Mouse (Mus musculus) kidney, embryonic 15.5 days (tissue): ENCODE measurements at regions not wholly inside any gene's neighbourhood (a gene's known extent, or its start where the extent isn't known, plus 50 kb on each side); places are given as distances from the start of the nearest gene placed in this dataset.
A peak's percentile ranks its signal among the peaks of the same experiment; 100 is the strongest.

Experiments used
- ATAC-seq: fragments of 200-750 bp; cut with Nextera tagmentation; replicated peaks from 2 replicates; pipeline ENCODE4 v1.8.0; 2017; ENCODE audit warnings: moderate TSS enrichment; ENCODE audit not compliant: low FRiP score
- H3K27ac ChIP-seq: fragments of 300-500 bp; sonication (generic); 2 replicates; pipeline ENCODE4 v1.5.1; 2015; ENCODE audit warnings: mild to moderate bottlenecking, inconsistent platforms
- H3K27me3 ChIP-seq: fragments of 300-500 bp; sonication (generic); 2 replicates; pipeline ENCODE4 v1.6.1; 2015; ENCODE audit warnings: inconsistent platforms
- H3K36me3 ChIP-seq: fragments of 300-500 bp; sonication (generic); 2 replicates; pipeline ENCODE4 v1.6.1; 2015; ENCODE audit warnings: inconsistent platforms
- H3K4me1 ChIP-seq: fragments of 300-500 bp; sonication (generic); 2 replicates; pipeline ENCODE4 v1.6.1; 2015; ENCODE audit warnings: inconsistent platforms
- H3K4me2 ChIP-seq: fragments of 300-500 bp; sonication (generic); 2 replicates; pipeline ENCODE4 v1.6.1; 2015; ENCODE audit warnings: moderate library complexity, mild to moderate bottlenecking, inconsistent platforms
- H3K4me3 ChIP-seq: fragments of 300-500 bp; sonication (generic); replicated peaks from 2 replicates; pipeline ENCODE4 v1.5.1; 2015; ENCODE audit warnings: mild to moderate bottlenecking, inconsistent platforms
- H3K9ac ChIP-seq: fragments of 300-500 bp; sonication (generic); 2 replicates; pipeline ENCODE4 v1.6.1; 2015; ENCODE audit warnings: mild to moderate bottlenecking, inconsistent platforms
- H3K9me3 ChIP-seq: fragments of 300-500 bp; sonication (generic); replicated peaks from 2 replicates; pipeline ENCODE4 v1.6.1; 2016; ENCODE audit warnings: inconsistent platforms
- WGBS: fragments of 180-500 bp; shearing (Covaris S2); methylation state at CpG from one replicate; pipeline ENCODE4 v1.1.7; 2015; ENCODE audit warnings: mixed read lengths; 5-methylcytosine and 5-hydroxymethylcytosine counted together

DNA sequence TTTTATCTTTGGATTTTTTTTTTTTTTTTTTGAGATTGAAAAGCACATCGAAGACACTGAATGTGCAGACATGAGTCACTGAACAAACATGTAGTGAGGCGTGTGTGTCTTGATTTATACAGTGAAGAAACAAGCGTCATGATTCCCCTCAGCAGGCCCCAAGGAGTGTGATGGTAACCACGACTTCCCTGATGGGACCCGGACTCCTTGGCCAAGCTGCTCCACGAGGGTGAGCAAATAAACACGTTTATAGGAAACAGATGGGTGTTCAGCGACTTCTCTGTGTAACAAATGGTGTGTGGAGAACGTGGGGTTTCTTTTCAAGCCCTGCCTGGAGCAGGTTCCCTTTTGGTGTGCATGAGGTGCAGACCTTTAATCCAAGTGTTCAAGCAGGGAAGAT, 228.9 kb upstream of the Elac2 start:
- no peak overlapping the region for H3K4me2 ChIP-seq
- no peaks in the 10 kb centered on the region for H3K27me3 ChIP-seq
- 25% methylated on average over 9 of the region's 9 CpGs for WGBS
- no peaks in the 10 kb centered on the region for H3K9me3 ChIP-seq
- ATAC-seq = no peak
- H3K27ac ChIP-seq = no peak overlapping the region
- H3K4me3 ChIP-seq = no peak overlapping the region
- no peak overlapping the region for H3K9ac ChIP-seq
- no peaks in the 10 kb centered on the region for H3K36me3 ChIP-seq
- no peaks in the 10 kb centered on the region for H3K4me1 ChIP-seq

DNA sequence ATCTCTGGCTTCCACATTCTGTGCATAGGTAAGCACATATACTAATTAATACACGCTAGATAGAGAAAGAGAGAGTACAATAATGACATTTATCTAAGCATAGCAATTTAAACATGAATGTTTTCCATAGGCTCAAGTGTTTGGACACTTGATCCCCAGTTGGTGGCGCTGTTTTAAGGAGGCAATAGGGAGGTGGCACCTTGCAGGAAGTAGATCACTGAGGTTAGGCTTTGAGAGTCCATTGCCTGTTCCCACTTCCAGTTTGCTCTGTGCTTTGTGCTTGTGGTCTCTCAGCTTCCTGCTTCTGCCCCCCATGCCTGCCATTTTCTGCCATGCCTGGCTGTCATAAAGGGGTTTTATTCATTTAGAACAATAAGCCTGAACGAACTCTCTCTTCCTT, 226.5 kb upstream of the Elac2 start:
- Histone ChIP-seq H3K9ac (no peak overlapping the region), H3K27ac (no peak overlapping the region), H3K36me3 (no peaks in the 10 kb centered on the region), H3K4me2 (no peak overlapping the region), H3K4me1 (no peaks in the 10 kb centered on the region), H3K4me3 (no peak overlapping the region), H3K9me3 (no peaks in the 10 kb centered on the region), H3K27me3 (no peaks in the 10 kb centered on the region)
- 61% methylated on average over 3 of the region's 3 CpGs for WGBS
- no peak for ATAC-seq

DNA sequence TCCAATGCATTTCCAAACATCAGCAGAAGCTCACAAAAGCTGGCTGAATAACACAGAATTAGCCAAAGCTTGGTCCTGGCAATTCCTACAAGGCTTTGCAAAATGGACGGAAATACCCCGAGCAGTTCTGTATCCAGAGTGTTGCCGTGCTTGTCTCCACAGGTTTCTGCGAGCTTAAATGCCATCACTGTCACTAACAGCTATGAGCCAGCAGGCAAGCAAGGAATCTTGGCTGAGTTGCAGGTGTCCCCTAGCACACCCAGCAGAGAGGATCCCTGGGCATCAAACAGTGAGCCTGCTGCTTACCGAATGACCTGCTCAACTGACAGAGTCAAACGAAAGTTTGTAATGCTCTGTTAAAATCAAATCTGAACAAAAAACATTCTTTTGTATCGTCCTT, 226.0 kb upstream of the Elac2 start:
- Histone ChIP-seq H3K9ac (no peak overlapping the region), H3K4me1 (no peaks in the 10 kb centered on the region), H3K9me3 (no peaks in the 10 kb centered on the region), H3K36me3 (no peaks in the 10 kb centered on the region), H3K27ac (no peak overlapping the region), H3K27me3 (no peaks in the 10 kb centered on the region), H3K4me3 (no peak overlapping the region), H3K4me2 (no peak overlapping the region)
- WGBS = 80% methylated on average over 7 of the region's 7 CpGs
- no peak for ATAC-seq

DNA sequence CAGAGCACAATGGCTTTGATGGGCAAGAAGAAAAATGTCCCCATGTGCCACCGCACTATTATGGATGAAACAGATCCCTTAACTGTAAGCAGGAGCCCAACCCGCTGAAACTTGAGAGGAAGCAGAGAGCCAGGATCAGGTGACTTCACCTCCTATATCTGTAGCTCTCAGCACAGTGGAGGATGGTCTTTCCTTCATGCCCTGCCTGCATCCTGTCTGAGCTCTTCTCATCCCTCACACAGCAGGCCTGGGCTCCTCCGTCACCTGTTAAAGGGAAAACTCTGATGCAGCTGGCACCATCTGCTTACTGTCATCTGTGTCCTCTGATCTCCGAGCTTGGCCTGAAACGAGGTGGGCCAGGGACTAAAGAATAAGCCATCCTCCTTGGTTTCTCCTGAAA, 224.8 kb upstream of the Elac2 start:
- H3K27me3 ChIP-seq = no peaks in the 10 kb centered on the region
- no peak overlapping the region for H3K4me2 ChIP-seq
- ATAC-seq = 0 out of 2 replicates have a peak, but pooled peaks have one; percentile 52
- no peaks in the 10 kb centered on the region for H3K9me3 ChIP-seq
- no peak overlapping the region for H3K27ac ChIP-seq
- WGBS = 44% methylated on average over 5 of the region's 5 CpGs
- no peak overlapping the region for H3K9ac ChIP-seq
- no peaks in the 10 kb centered on the region for H3K4me1 ChIP-seq
- no peaks in the 10 kb centered on the region for H3K36me3 ChIP-seq
- no peak overlapping the region for H3K4me3 ChIP-seq

DNA sequence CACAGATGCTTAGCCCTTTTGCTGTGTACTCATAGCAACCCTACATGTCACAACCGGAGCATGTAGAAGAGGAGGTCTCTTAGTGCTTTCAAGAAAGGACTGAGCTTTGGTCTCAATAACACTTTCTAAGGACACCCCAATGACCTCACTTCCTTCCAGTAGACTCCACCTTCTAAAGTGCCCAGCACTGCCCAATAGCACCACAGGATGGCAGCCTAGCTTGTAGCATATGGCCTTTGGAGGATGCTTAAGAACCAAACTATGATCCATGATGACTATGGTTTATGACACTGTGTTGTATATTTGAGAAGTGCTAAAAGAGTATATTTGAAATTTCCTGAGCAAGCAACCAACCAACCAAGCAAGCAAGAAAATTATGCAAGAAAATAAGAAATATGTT, 223.3 kb upstream of the Elac2 start:
- no peaks in the 10 kb centered on the region for H3K36me3 ChIP-seq

DNA sequence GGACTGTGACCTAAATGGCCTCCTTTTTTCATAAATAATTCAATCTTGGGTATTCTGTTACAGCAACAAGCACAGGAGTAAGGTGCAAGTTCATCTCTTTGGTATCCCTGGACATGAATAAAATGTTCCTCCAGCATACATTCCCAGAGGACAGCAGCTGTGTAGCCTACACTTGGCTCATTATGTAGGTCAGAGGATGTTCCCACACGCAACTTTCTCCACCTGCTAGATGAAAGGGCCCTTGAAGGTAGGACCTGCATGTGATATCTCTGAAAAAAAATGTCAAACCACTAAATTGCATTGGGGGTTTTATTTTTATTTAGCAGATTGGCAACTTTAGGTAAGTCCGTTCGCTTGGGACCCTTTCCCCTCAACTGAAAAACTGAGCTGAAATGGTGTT, 218.2 kb upstream of the Elac2 start:
- Histone ChIP-seq H3K4me3 (no peak overlapping the region), H3K27me3 (no peaks in the 10 kb centered on the region), H3K4me2 (no peak overlapping the region), H3K27ac (no peak overlapping the region), H3K4me1 (no peaks in the 10 kb centered on the region), H3K9ac (no peak overlapping the region), H3K9me3 (no peaks in the 10 kb centered on the region), H3K36me3 (no peaks in the 10 kb centered on the region)
- 89% methylated on average over 3 of the region's 3 CpGs for WGBS
- no peak for ATAC-seq

More for the DNA sequence above, 223.3 kb upstream of the Elac2 start:
- Histone ChIP-seq H3K27ac (no peak overlapping the region), H3K9ac (no peak overlapping the region), H3K4me1 (no peaks in the 10 kb centered on the region), H3K27me3 (no peaks in the 10 kb centered on the region), H3K4me3 (no peak overlapping the region), H3K4me2 (no peak overlapping the region), H3K9me3 (no peaks in the 10 kb centered on the region)
- 95% methylated on average over 1 of the region's 1 CpGs for WGBS
- ATAC-seq = no peak

DNA sequence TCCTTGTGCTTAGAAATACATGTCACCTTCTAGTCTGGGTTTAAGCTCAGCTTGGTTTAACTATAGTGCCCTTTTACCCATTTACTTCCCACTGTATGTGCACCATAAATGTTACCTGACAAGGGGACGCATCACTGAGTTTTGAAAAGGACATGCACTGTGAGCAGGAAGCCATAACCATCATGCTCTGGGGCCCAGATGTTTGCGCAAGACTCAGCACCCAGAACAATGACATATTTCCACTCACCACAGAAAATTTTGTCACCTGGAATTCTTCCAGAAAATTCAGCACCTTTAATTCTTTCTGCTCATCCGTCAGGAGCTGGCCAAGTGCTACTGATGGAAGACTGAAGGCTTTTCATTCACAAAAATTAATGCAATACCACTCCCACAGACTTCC, 216.1 kb upstream of the Elac2 start:
- H3K9ac ChIP-seq = no peak overlapping the region
- H3K4me1 ChIP-seq = no peaks in the 10 kb centered on the region
- H3K4me2 ChIP-seq = no peak overlapping the region
- H3K9me3 ChIP-seq = no peaks in the 10 kb centered on the region
- H3K27me3 ChIP-seq = no peaks in the 10 kb centered on the region
- H3K27ac ChIP-seq = no peak overlapping the region
- WGBS = 68% methylated on average over 3 of the region's 3 CpGs
- H3K4me3 ChIP-seq = no peak overlapping the region
- no peaks in the 10 kb centered on the region for H3K36me3 ChIP-seq
- no peak for ATAC-seq

DNA sequence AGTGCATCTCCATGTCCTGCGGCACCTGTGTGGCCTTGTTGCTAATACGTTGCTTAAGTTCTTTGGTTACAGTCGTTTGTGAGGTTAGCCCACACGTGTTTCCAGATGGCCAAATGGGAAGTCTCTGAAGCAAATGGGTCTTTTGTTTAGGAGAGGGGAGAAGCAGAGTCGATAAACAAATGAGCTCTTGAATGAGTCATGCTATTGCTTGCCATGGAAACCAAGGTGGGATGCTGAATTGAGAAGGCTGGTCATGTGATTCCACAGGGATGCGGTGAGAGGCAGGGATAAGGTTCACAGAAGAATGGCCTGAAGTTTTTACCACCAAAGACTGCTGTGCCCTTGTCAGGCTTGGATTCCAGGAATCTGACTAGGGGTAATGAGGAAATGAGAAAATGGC, 214.8 kb upstream of the Elac2 start:
- H3K4me3 ChIP-seq = no peak overlapping the region
- WGBS = 38% methylated on average over 6 of the region's 6 CpGs
- H3K4me2 ChIP-seq = no peak overlapping the region
- no peaks in the 10 kb centered on the region for H3K9me3 ChIP-seq
- H3K36me3 ChIP-seq = no peaks in the 10 kb centered on the region
- no peaks in the 10 kb centered on the region for H3K27me3 ChIP-seq
- H3K9ac ChIP-seq = no peak overlapping the region
- H3K4me1 ChIP-seq = no peaks in the 10 kb centered on the region
- no peak for ATAC-seq
- no peak overlapping the region for H3K27ac ChIP-seq

DNA sequence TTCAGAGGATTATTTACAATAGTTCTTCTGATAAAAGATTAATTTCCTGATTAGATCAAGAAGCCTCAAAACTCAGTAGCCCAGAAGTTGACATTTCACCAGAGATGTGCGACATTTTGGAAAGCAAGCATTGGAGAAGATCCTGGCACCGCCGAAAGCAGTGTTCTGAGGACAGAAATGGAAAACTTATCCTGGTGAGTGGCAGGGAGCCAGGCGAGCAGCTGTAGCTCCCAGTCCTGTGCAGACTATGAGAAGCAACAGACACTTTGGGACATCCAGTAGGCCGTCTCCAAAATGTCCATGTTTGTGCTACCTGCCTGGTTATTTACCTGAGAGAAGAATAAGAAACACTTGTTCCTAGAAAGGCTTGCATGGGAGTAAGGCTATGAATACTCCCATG, 202.1 kb upstream of the Elac2 start:
- no peak overlapping the region for H3K9ac ChIP-seq
- WGBS = 80% methylated on average over 5 of the region's 5 CpGs
- H3K36me3 ChIP-seq = no peaks in the 10 kb centered on the region
- H3K27ac ChIP-seq = no peak overlapping the region
- peaks cover 3% of the 10 kb centered on the region; the same call in 1 of the 2 replicates for H3K4me1 ChIP-seq
- H3K27me3 ChIP-seq = no peaks in the 10 kb centered on the region
- no peak for ATAC-seq
- H3K4me2 ChIP-seq = no peak overlapping the region
- H3K9me3 ChIP-seq = no peaks in the 10 kb centered on the region
- H3K4me3 ChIP-seq = no peak overlapping the region

DNA sequence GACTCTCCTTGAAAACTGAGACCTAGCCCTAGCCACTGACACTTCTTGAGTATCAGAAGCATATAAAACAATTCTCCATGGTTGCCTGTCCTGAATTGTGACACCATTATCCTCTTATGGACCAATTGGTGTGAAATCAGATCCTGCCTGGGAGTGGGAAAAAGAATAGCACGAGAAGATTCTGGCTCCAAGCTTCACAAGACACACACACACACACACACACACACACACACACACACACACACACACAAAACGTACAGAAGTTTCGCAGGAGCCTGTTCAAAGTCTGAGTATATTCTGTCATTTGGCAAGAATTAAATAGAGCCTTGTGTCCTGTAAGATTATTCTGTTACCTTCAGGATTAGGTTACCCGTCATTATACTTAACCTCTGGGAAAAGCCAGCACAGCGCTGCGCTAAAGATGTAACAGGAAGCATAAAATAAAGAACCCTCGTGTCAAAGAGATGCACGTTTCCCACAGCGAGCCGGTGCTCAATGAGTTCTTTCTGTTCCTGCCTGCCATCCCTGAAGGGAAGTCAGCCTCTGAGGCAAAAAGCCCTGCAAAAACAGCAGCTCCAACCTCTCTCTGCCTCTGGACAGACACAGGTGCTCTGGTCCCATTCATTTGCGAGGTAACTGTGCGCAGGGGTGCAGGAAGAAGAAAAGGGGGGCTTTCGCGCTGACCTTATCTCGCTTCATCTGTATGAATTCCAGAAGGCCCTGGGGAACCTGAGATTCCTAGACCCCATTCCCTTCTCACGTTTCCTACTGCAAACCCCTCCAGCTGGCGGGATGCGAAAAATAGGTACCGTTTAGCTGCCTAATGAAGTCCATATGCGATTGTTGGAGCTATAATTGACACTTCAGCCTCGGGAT, 178.4 kb upstream of the Elac2 start:
- 12% methylated on average over 21 of the region's 21 CpGs for WGBS
- H3K36me3 ChIP-seq = no peaks in the 10 kb centered on the region
- peak overlapping the region; percentile 51 for H3K4me2 ChIP-seq
- no peak for ATAC-seq
- no peak overlapping the region for H3K27ac ChIP-seq
- peaks cover 12% of the 10 kb centered on the region for H3K4me1 ChIP-seq
- no peak overlapping the region for H3K9ac ChIP-seq
- H3K9me3 ChIP-seq = no peaks in the 10 kb centered on the region
- H3K27me3 ChIP-seq = peaks cover 14% of the 10 kb centered on the region
- peak overlapping the region; percentile 12; the same call in 1 of the 2 replicates for H3K4me3 ChIP-seq

DNA sequence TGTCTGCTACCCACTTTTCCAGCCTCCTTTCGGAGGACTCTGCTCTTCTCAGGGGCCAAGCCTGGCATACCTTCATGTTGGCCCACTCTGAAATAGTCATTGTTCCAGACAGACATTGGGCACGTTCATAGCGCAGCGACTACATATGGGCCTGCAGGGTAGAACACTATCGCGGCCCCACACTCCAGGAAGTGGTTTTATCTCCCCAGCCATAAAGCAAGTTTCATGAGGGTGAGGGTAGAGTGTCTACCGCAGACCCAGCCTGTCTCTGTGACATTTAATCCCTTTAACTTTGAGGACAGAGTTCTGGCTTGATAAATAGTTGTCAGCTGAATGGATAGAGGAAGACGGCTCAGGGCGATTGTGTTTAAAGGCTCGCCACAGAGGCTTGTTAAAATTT, 177.5 kb upstream of the Elac2 start:
- Histone ChIP-seq H3K9ac (no peak overlapping the region), H3K27me3 (peaks cover 14% of the 10 kb centered on the region), H3K4me2 (peak overlapping the region; percentile 51), H3K9me3 (no peaks in the 10 kb centered on the region), H3K27ac (no peak overlapping the region), H3K4me1 (peaks cover 12% of the 10 kb centered on the region), H3K36me3 (no peaks in the 10 kb centered on the region), H3K4me3 (no peak overlapping the region)
- WGBS = 13% methylated on average over 10 of the region's 10 CpGs
- peak; percentile 83 for ATAC-seq

DNA sequence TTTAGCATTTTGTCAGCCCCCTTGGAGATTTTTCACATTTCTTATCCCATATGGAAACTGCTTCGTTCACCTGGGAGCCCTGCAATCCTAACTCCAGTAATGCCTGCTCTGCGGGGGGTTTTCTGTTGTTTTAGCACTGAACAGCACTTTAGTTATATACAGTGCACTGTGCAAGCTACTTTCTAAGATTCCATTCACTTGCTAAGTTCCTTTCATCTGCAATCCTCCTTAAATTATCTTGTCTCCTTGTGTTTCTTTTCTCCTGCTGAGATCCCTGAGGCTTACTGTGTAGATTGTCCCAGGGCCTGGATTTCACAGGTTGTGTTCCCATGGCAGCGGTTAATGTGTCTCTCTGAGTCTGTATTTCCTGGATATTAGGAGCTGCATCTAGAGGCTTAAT, 173.3 kb upstream of the Elac2 start:
- H3K27ac ChIP-seq = no peak overlapping the region
- H3K9ac ChIP-seq = no peak overlapping the region
- no peak overlapping the region for H3K4me3 ChIP-seq
- WGBS = 70% methylated on average over 3 of the region's 3 CpGs
- H3K9me3 ChIP-seq = no peaks in the 10 kb centered on the region
- H3K36me3 ChIP-seq = no peaks in the 10 kb centered on the region
- no peak overlapping the region for H3K4me2 ChIP-seq
- no peak for ATAC-seq
- peaks cover 10% of the 10 kb centered on the region for H3K4me1 ChIP-seq
- H3K27me3 ChIP-seq = peaks cover 10% of the 10 kb centered on the region

DNA sequence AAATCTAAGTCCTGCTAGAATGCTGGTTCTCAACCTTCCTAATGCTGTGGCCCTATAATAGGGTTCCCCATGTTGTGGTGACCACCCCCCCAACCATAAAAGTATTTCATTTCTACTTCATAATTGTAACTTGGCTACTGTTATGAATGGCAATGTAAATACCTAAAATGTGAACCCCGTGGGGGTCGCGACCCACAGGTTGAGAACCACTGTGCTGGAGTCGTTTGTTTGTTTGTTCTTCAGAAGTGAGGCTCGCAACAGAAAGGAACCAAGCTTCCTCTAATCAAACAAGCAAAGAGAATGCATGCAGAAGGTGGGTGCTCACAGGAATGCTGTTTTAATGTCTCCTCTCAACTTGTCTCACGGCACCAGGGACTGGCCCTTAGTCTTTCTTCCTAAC, 166.4 kb upstream of the Elac2 start:
- ATAC-seq = no peak
- H3K4me1 ChIP-seq = no peaks in the 10 kb centered on the region
- no peak overlapping the region for H3K9ac ChIP-seq
- no peaks in the 10 kb centered on the region for H3K36me3 ChIP-seq
- no peak overlapping the region for H3K4me2 ChIP-seq
- H3K4me3 ChIP-seq = no peak overlapping the region
- H3K27ac ChIP-seq = no peak overlapping the region
- WGBS = 84% methylated on average over 6 of the region's 6 CpGs
- H3K9me3 ChIP-seq = no peaks in the 10 kb centered on the region
- H3K27me3 ChIP-seq = no peaks in the 10 kb centered on the region
